In genomic region chr6:126166548-126167207, GRCm38 (mm10) we compare ENCODE assay signal across 8 mouse cellular contexts. TPM values are rescaled to one million over a fixed set of nuclear protein-coding genes. Genes with fewer than 3 reads are reported as not detected.
DNase-seq lines count a peak whose midpoint lies in the region; ATAC-seq and TF ChIP-seq lines count a peak whose summit lies in the region.

Gene Ntf3 (minus strand): TSS chr6:126166910.

- ATAC-seq in hindbrain, embryonic 15.5 days (ENCODE audit: low FRiP score, low read depth): no peak
- no peak for ATAC-seq in midbrain, postnatal 0 days (ENCODE audit: low FRiP score)

- H3K4me3 ChIP-seq in kidney, adult 2 months (ENCODE audit: insufficient read depth, low read depth, low read length): peak within 1 kb of the TSS; percentile 46
- H3K4me3 ChIP-seq in forebrain, embryonic 10.5 days: peak within 1 kb of the TSS; percentile 57
- peak within 1 kb of the TSS; percentile 28 for H3K4me3 ChIP-seq in hindbrain, embryonic 15.5 days
- H3K4me3 ChIP-seq in midbrain, postnatal 0 days (ENCODE audit: low read depth, low read length): peak within 1 kb of the TSS; percentile 27

- 6% methylated on average over 26 of the region's 27 CpGs for WGBS in kidney, adult 2 months
- under 1% methylated on average over 27 of the region's 27 CpGs for WGBS in forebrain, embryonic 10.5 days
- WGBS in hindbrain, embryonic 15.5 days: 1% methylated on average over 27 of the region's 27 CpGs
- under 1% methylated on average over 26 of the region's 27 CpGs for WGBS in midbrain, postnatal 0 days

- H3K27me3 ChIP-seq in kidney, adult 2 months (replicated peaks; ENCODE audit: control insufficient read depth, insufficient read depth, low read length): no peaks in the 10 kb centered on the region
- H3K27me3 ChIP-seq in forebrain, embryonic 10.5 days (ENCODE audit: poor library complexity, severe bottlenecking): peaks cover 60% of the 10 kb centered on the region
- H3K27me3 ChIP-seq in hindbrain, embryonic 15.5 days: peaks cover 67% of the 10 kb centered on the region
- peaks cover 55% of the 10 kb centered on the region for H3K27me3 ChIP-seq in midbrain, postnatal 0 days (ENCODE audit: insufficient read depth, low read length)

- H3K27ac ChIP-seq in kidney, adult 2 months (ENCODE audit: insufficient read depth, low read depth, low read length): no peak within 1 kb of the TSS
- H3K27ac ChIP-seq in forebrain, embryonic 10.5 days: peak within 1 kb of the TSS; percentile 78
- H3K27ac ChIP-seq in hindbrain, embryonic 15.5 days (replicated peaks): no peak within 1 kb of the TSS
- no peak within 1 kb of the TSS for H3K27ac ChIP-seq in midbrain, postnatal 0 days (ENCODE audit: low read depth, low read length)

- no peak for DNase-seq in kidney, adult 2 months
- DNase-seq in kidney, adult 9 months: no peak
- peak; percentile 65 for DNase-seq in forebrain, embryonic 10.5 days (ENCODE audit: extremely low spot score, low spot score)
- DNase-seq in midbrain, postnatal 0 days (ENCODE audit: low spot score): no peak
- DNase-seq in thymus, postnatal 14 days: no peak
- DNase-seq in right cerebral cortex, postnatal 10 days (ENCODE audit: low spot score in 2 of 2): no peak
- no peak for DNase-seq in cerebellum, adult 8-10 months

- H3K36me3 ChIP-seq in kidney, adult 2 months (ENCODE audit: control insufficient read depth, insufficient read depth, low read length): no peaks in the 10 kb centered on the region
- H3K36me3 ChIP-seq in forebrain, embryonic 10.5 days (replicated peaks): no peaks in the 10 kb centered on the region
- H3K36me3 ChIP-seq in hindbrain, embryonic 15.5 days: no peaks in the 10 kb centered on the region
- no peaks in the 10 kb centered on the region for H3K36me3 ChIP-seq in midbrain, postnatal 0 days (ENCODE audit: insufficient read depth, low read length)

- TF ChIP-seq POLR2A in kidney, adult 2 months (IDR thresholded peaks at IDR 0.05; ENCODE audit: low read depth, low read length): no peak

- no peak within 1 kb of the TSS for H3K9ac ChIP-seq in hindbrain, embryonic 15.5 days
- no peak within 1 kb of the TSS for H3K9ac ChIP-seq in midbrain, postnatal 0 days (replicated peaks; ENCODE audit: low read length, poor library complexity, severe bottlenecking)

- H3K9me3 ChIP-seq in forebrain, embryonic 10.5 days: no peaks in the 10 kb centered on the region
- no peaks in the 10 kb centered on the region for H3K9me3 ChIP-seq in hindbrain, embryonic 15.5 days
- no peaks in the 10 kb centered on the region for H3K9me3 ChIP-seq in midbrain, postnatal 0 days (ENCODE audit: low read length)

- H3K4me1 ChIP-seq in kidney, adult 2 months (ENCODE audit: control insufficient read depth, insufficient read depth, low read length): no peaks in the 10 kb centered on the region
- H3K4me1 ChIP-seq in forebrain, embryonic 10.5 days: peaks cover 71% of the 10 kb centered on the region
- H3K4me1 ChIP-seq in hindbrain, embryonic 15.5 days (replicated peaks): peaks cover 51% of the 10 kb centered on the region
- H3K4me1 ChIP-seq in midbrain, postnatal 0 days (ENCODE audit: insufficient read depth, low read length): peaks cover 14% of the 10 kb centered on the region; the same call in 1 of the 2 replicates

- no peak for TF ChIP-seq CTCF in kidney, adult 2 months (conservative IDR thresholded peaks at IDR 0.05; ENCODE audit: insufficient read depth, insufficient read length, low read depth, low read length)
- no peak for TF ChIP-seq CTCF in midbrain, postnatal 0 days (IDR thresholded peaks at IDR 0.05)

- peak within 1 kb of the TSS; percentile 54 for H3K4me2 ChIP-seq in hindbrain, embryonic 15.5 days
- peak within 1 kb of the TSS; percentile 45 for H3K4me2 ChIP-seq in midbrain, postnatal 0 days (ENCODE audit: low read depth, low read length, poor library complexity, severe bottlenecking)

RNA-seq across cellular contexts. Expression of gene Ntf3, which starts in this region (rescaled TPM):
- polyA plus RNA-seq in kidney, adult 2 months (2012; rRNA removed): 3.4 and 4.1 TPM in 2 replicates
- polyA plus RNA-seq in forebrain, embryonic 10.5 days (2016; fragmentation: Nextera tagmentation; extraction: Ambion mirVana): 6.6 and 6.7 TPM in 2 replicates
- 3.8 TPM in 2 replicates for polyA plus RNA-seq in hindbrain, embryonic 15.5 days (2015; fragmentation: Nextera tagmentation; extraction: Ambion mirVana)
- 3.0 and 3.4 TPM in 2 replicates for total RNA-seq in midbrain, postnatal 0 days (2014; rRNA removed)
- polyA plus RNA-seq in midbrain, postnatal 0 days (2015; fragmentation: Nextera tagmentation; extraction: Ambion mirVana): 2.3 and 2.7 TPM in 2 replicates
